Mouse (Mus musculus) neural tube, embryonic 13.5 days (tissue): ENCODE data around the gene Pdcd1lg2. TPM values are rescaled to one million over a fixed set of nuclear protein-coding genes. Genes with fewer than 3 reads are reported as not detected.

ENCODE experiments used
- ATAC-seq: fragments of 200-750 bp; cut with Nextera tagmentation; 2 replicates; pipeline ENCODE4 v1.8.0; 2017; ENCODE audit warnings: low read depth, mild to moderate bottlenecking, moderate TSS enrichment, moderate library complexity
- H3K27ac ChIP-seq: fragments of 300-500 bp; sonication (generic); replicated peaks from 2 replicates; pipeline ENCODE4 v1.5.1; 2015; ENCODE audit warnings: moderate library complexity, mild to moderate bottlenecking, inconsistent platforms
- H3K27me3 ChIP-seq: fragments of 300-500 bp; sonication (generic); 2 replicates; pipeline ENCODE4 v1.6.1; 2015; ENCODE audit warnings: mild to moderate bottlenecking, inconsistent platforms
- H3K36me3 ChIP-seq: fragments of 300-500 bp; sonication (generic); 2 replicates; pipeline ENCODE4 v1.6.1; 2015; ENCODE audit warnings: mild to moderate bottlenecking, inconsistent platforms
- H3K4me1 ChIP-seq: fragments of 300-500 bp; sonication (generic); replicated peaks from 2 replicates; pipeline ENCODE4 v1.6.1; 2015; ENCODE audit warnings: inconsistent platforms
- H3K4me2 ChIP-seq: fragments of 300-500 bp; sonication (generic); 2 replicates; pipeline ENCODE4 v1.6.1; 2015; ENCODE audit warnings: inconsistent platforms, mild to moderate bottlenecking, moderate library complexity
- H3K4me3 ChIP-seq: fragments of 300-500 bp; sonication (generic); 2 replicates; pipeline ENCODE4 v1.5.1; 2015; ENCODE audit warnings: mild to moderate bottlenecking, inconsistent platforms
- H3K9ac ChIP-seq: fragments of 300-500 bp; sonication (generic); 2 replicates; pipeline ENCODE4 v1.6.1; 2015; ENCODE audit warnings: moderate library complexity, mild to moderate bottlenecking, inconsistent platforms
- H3K9me3 ChIP-seq: fragments of 300-500 bp; sonication (generic); 2 replicates; pipeline ENCODE4 v1.6.1; 2016; ENCODE audit warnings: inconsistent platforms
- WGBS: fragments of 180-500 bp; shearing (Covaris S2); methylation state at CpG from one replicate; pipeline ENCODE4 v1.1.7; 2015; 5-methylcytosine and 5-hydroxymethylcytosine counted together
- polyA plus RNA-seq: library from polyadenylated mRNA; unstranded; fragments of >200 nt; fragmentation: Nextera tagmentation; extraction: Ambion mirVana; gene quantifications from 2 replicates; pipeline ENCODE4 v1.2.1, GENCODE M21; 2015

The Pdcd1lg2 gene
- polyA plus RNA-seq, 1 experiment from 2014 or later, result not detected

DNA sequence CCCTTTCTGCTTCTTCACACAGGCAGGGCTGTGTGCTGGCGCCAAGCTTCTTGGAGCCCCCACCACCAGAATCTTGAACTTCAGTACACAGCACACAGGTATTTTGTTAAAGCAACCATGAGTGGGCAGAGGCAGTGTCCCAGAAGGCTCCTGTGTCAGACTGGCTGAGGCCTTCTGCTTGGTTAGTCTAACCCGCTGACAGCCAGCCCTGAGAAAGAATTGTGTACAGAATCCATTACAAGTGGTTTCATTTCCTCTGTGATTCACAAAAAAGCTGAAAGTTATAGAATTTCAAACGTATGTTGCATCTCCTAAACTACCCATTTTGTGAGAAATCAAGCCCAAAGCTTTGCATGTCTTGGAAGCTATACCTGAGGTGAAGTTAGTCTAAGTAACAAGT is 19.8 kb downstream of the Pdcd1lg2 start:
- Histone ChIP-seq H3K9me3 (no peaks in the 10 kb centered on the region), H3K4me3 (no peak overlapping the region), H3K27ac (no peak overlapping the region), H3K4me2 (no peak overlapping the region), H3K27me3 (no peaks in the 10 kb centered on the region), H3K36me3 (no peaks in the 10 kb centered on the region), H3K9ac (no peak overlapping the region), H3K4me1 (no peaks in the 10 kb centered on the region)
- WGBS, result 88% methylated on average over 3 of the region's 3 CpGs
- no peak for ATAC-seq

DNA sequence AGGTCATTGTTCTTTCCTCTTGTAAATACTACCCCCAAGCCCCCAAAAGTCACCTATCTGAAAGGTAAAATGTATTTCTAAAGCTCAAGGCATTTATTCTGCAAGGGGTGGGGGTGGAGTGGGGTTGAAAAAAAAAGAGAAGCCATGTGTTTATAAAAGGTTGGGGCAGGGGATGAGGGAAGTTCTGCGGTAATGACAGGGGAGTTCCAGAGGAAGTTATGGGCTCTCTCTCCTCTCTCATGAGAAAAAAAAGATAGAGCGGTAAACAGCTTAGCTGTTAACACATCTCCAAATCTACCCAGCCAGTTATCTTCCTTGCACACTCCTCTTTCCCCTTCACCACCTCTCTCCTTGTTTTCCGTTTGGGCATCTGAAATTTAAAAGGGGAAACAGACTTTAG is 20.2 kb downstream of the Pdcd1lg2 start:
- H3K27ac ChIP-seq, result no peak overlapping the region
- WGBS, result 79% methylated on average over 3 of the region's 3 CpGs
- no peaks in the 10 kb centered on the region for H3K9me3 ChIP-seq
- no peaks in the 10 kb centered on the region for H3K27me3 ChIP-seq
- no peak overlapping the region for H3K4me3 ChIP-seq
- H3K4me2 ChIP-seq, result no peak overlapping the region
- no peaks in the 10 kb centered on the region for H3K36me3 ChIP-seq
- no peaks in the 10 kb centered on the region for H3K4me1 ChIP-seq
- no peak for ATAC-seq
- H3K9ac ChIP-seq, result no peak overlapping the region

DNA sequence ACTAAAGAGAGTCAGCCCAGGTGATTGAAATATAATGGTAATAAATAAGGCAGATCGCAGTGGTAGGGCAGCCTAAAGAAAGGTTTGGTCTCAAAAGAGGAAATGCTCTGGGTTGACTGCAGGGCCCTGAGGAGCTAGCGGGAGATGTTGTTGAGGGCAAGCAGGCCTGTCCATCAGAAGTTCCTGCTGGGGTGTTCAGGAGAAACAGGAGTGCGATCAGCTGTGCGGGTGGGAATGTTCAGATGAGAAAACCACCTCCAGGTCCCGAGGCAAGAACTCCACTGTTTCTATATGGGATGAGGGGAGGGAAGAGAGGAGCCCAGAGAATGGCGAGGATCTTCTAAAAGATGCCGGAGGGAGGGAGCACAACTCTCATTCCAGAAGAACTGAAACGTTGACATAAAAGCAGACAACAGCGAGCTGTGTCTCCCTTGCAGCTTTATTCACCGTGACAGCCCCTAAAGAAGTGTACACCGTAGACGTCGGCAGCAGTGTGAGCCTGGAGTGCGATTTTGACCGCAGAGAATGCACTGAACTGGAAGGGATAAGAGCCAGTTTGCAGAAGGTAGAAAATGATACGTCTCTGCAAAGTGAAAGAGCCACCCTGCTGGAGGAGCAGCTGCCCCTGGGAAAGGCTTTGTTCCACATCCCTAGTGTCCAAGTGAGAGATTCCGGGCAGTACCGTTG is 26.2 kb downstream of the Pdcd1lg2 start:
- no peak overlapping the region for H3K9ac ChIP-seq
- no peaks in the 10 kb centered on the region for H3K4me1 ChIP-seq
- H3K4me2 ChIP-seq, result no peak overlapping the region
- WGBS, result 76% methylated on average over 18 of the region's 18 CpGs
- no peak overlapping the region for H3K4me3 ChIP-seq
- no peak overlapping the region for H3K27ac ChIP-seq
- no peaks in the 10 kb centered on the region for H3K36me3 ChIP-seq
- no peaks in the 10 kb centered on the region for H3K27me3 ChIP-seq
- no peaks in the 10 kb centered on the region for H3K9me3 ChIP-seq
- ATAC-seq, result no peak

DNA sequence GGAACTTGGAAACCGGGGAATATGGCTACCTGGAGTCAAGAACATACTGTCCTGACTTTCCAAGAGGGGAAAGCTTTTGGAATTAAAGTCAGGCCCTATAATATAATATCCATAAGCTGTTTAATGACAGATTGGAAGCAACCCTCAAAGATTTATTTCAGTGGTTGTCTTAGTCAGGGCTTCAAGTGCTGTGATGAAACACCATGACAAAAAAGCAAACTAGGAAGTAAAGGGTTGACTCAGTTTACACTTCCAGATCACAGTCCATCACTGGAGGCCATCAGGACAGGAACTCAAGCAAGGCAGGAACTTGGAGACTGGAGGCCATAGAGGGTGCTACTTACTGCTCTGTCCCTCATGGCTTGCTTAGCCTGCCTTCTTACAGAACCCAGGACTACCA is 27.1 kb downstream of the Pdcd1lg2 start:
- Histone ChIP-seq H3K4me1 (no peaks in the 10 kb centered on the region), H3K36me3 (no peaks in the 10 kb centered on the region), H3K9me3 (no peaks in the 10 kb centered on the region), H3K4me3 (no peak overlapping the region), H3K9ac (no peak overlapping the region), H3K27ac (no peak overlapping the region), H3K4me2 (no peak overlapping the region), H3K27me3 (no peaks in the 10 kb centered on the region)
- ATAC-seq, result no peak
- WGBS, result 82% methylated on average over 1 of the region's 1 CpGs

DNA sequence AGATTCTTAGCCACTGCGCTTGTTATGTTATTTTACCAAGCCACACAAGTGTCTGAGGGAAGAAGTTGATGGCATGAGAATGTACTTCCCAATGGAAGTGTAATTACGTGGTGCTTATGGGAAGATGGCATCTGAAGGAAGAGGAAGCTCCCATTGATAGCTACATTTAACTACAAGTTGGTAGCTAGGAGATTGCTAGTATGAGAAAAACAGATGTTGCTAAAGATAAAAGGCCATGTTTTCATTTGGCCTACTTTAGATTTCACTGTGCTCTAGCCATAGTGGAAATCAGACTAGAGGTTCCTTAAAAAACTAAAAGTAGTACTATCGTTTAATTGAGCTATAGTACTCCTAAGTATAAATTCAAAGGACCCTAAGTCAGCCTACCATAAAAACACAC is 28.5 kb downstream of the Pdcd1lg2 start:
- Histone ChIP-seq H3K9me3 (no peaks in the 10 kb centered on the region), H3K4me1 (no peaks in the 10 kb centered on the region), H3K27me3 (no peaks in the 10 kb centered on the region), H3K4me2 (no peak overlapping the region), H3K9ac (no peak overlapping the region), H3K4me3 (no peak overlapping the region), H3K36me3 (no peaks in the 10 kb centered on the region), H3K27ac (no peak overlapping the region)
- WGBS, result 84% methylated on average over 3 of the region's 3 CpGs
- no peak for ATAC-seq

DNA sequence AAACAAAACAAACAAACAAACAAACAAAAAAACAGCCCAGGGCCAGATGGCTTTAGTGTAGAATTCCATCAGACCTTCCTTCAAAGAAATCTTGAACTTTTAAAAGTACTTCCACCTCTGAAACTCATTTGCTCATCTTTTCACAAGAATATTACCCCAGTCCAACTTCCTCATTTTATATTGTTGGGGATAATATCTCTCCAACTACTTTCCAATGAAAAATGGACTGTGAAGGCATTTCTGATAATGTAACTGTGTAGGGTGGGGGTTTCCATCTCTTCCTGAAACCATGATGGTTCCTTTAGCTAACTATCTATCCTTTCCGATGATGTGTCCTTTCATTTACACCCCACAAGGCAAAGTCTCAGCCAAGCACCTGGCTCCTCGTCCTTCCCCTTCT is 31.8 kb downstream of the Pdcd1lg2 start:
- H3K27ac ChIP-seq, result no peak overlapping the region
- H3K36me3 ChIP-seq, result no peaks in the 10 kb centered on the region
- no peaks in the 10 kb centered on the region for H3K27me3 ChIP-seq
- H3K9me3 ChIP-seq, result 0 out of 2 replicates have a peak, but pooled peaks cover 3% of the 10 kb centered on the region
- 81% methylated on average over 2 of the region's 2 CpGs for WGBS
- H3K4me2 ChIP-seq, result no peak overlapping the region
- ATAC-seq, result no peak
- no peak overlapping the region for H3K4me3 ChIP-seq
- H3K9ac ChIP-seq, result no peak overlapping the region
- no peaks in the 10 kb centered on the region for H3K4me1 ChIP-seq

DNA sequence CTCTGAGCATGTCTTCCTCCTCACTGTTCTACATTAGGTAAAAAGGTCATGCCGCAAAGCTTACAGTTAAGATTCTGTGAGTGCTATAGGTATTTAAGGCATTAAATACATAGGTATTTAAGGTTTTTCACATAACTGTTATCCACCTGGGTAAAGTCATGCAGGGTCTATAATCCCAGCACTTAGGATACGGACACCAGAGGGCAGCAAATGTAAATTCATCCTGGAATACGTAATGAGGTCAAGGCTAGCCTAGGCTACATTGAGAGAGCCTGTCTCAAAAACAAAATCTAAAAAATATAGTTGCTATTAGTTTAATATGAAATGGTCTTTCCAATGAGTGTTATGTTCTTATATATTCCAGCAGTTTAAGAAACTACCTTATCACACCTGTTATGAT is 33.6 kb downstream of the Pdcd1lg2 start:
- Histone ChIP-seq H3K9ac (no peak overlapping the region), H3K27me3 (no peaks in the 10 kb centered on the region), H3K36me3 (no peaks in the 10 kb centered on the region), H3K9me3 (0 out of 2 replicates have a peak, but pooled peaks cover 3% of the 10 kb centered on the region), H3K27ac (no peak overlapping the region), H3K4me3 (no peak overlapping the region), H3K4me1 (no peaks in the 10 kb centered on the region), H3K4me2 (no peak overlapping the region)
- WGBS, result 93% methylated on average over 3 of the region's 3 CpGs
- ATAC-seq, result no peak

DNA sequence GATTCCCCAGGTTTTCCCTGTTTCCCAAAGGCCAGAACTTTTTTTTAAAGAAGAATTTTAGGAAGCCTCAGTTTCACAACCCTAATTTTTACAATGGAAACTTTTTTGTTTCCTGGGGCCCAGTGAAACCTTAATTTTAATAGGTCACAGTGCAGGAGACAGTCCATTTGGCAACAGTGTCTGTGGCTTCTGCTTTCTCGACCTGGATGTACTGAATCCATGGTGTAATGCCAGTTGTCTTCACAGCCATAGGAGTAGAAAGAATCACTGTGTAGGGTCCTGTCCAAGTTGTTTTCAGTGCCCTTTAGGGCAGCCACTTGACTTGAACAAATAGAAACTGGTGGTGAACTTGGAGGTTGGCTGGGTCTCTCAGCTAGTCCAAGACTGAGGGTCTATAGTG is 37.7 kb downstream of the Pdcd1lg2 start:
- 83% methylated on average over 1 of the region's 1 CpGs for WGBS
- H3K4me1 ChIP-seq, result no peaks in the 10 kb centered on the region
- no peak overlapping the region for H3K4me3 ChIP-seq
- H3K36me3 ChIP-seq, result no peaks in the 10 kb centered on the region
- no peak overlapping the region for H3K27ac ChIP-seq
- 0 out of 2 replicates have a peak, but pooled peaks cover 3% of the 10 kb centered on the region for H3K9me3 ChIP-seq
- H3K27me3 ChIP-seq, result no peaks in the 10 kb centered on the region
- no peak overlapping the region for H3K9ac ChIP-seq
- no peak overlapping the region for H3K4me2 ChIP-seq
- ATAC-seq, result no peak

DNA sequence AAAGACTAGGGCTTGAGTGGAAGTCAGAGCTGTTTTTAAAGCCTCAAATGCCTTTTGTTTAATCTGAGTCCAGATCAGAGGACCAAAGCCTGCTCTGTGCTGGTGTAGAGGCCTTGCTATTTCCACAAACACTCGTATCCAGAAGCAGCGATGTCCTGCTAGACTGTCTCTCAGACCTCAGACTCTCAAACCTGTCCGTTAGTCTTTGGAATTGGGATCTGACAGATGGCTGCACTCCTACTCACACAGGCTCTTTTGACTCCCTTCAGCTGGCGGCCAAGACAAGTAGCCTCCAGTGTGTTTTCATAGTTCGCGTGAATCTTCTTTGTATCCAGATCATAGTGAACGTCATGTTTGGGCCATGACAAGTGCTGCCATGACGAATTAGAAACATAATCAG is 39.7 kb downstream of the Pdcd1lg2 start:
- no peak overlapping the region for H3K4me2 ChIP-seq
- H3K9ac ChIP-seq, result no peak overlapping the region
- no peak overlapping the region for H3K27ac ChIP-seq
- 0 out of 2 replicates have a peak, but pooled peaks cover 3% of the 10 kb centered on the region for H3K9me3 ChIP-seq
- no peak for ATAC-seq
- WGBS, result 89% methylated on average over 8 of the region's 8 CpGs
- no peaks in the 10 kb centered on the region for H3K36me3 ChIP-seq
- H3K4me3 ChIP-seq, result no peak overlapping the region
- no peaks in the 10 kb centered on the region for H3K27me3 ChIP-seq
- no peaks in the 10 kb centered on the region for H3K4me1 ChIP-seq

DNA sequence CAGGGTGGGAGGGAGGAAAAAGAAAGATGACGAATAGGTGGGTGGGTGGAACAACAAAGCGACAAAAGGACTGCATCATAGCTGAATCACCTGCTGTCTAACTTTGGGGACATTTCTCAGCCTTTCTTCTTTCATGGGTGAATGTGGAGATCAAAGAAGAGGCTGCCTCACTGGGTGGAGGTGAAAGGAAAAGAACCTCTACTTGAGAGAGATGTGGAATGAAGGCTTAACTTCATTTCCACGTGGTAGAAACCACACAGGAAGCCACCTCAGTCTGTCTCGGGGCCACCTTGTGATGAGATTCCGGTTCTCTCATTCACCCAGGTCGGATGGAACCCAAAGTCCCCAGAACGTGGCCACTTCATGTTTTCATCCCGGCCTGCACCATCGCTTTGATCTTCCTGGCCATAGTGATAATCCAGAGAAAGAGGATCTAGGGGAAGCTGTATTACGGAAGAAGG is 43.5 kb downstream of the Pdcd1lg2 start:
- no peaks in the 10 kb centered on the region for H3K4me1 ChIP-seq
- ATAC-seq, result no peak
- H3K27me3 ChIP-seq, result no peaks in the 10 kb centered on the region
- H3K36me3 ChIP-seq, result no peaks in the 10 kb centered on the region
- no peaks in the 10 kb centered on the region for H3K9me3 ChIP-seq
- 85% methylated on average over 10 of the region's 10 CpGs for WGBS
- H3K4me3 ChIP-seq, result no peak overlapping the region
- no peak overlapping the region for H3K4me2 ChIP-seq
- H3K9ac ChIP-seq, result no peak overlapping the region
- H3K27ac ChIP-seq, result no peak overlapping the region

DNA sequence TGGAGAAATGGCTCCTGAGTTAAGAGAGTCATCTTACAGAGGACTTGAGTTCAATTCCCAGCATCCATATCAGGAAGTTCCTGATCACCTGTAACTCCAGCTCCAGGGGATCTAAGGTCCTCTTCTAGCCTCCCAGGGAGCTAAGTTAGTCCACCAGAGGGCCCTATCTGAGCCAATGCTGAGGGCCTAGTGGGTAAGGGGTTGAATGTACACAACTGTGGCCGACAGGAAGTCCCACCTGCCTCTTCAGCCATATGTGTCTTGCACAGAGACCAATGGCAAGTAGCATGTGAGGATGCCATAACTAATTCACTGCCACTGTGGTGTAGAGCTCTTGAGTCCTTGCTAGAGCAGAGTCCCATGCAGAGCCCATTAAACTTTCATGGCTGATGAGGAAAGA is 44.4 kb downstream of the Pdcd1lg2 start:
- Histone ChIP-seq H3K4me1 (no peaks in the 10 kb centered on the region), H3K27me3 (no peaks in the 10 kb centered on the region), H3K36me3 (no peaks in the 10 kb centered on the region), H3K9me3 (no peaks in the 10 kb centered on the region), H3K9ac (no peak overlapping the region), H3K4me2 (no peak overlapping the region), H3K4me3 (no peak overlapping the region), H3K27ac (no peak overlapping the region)
- WGBS, result 89% methylated on average over 1 of the region's 1 CpGs
- no peak for ATAC-seq

DNA sequence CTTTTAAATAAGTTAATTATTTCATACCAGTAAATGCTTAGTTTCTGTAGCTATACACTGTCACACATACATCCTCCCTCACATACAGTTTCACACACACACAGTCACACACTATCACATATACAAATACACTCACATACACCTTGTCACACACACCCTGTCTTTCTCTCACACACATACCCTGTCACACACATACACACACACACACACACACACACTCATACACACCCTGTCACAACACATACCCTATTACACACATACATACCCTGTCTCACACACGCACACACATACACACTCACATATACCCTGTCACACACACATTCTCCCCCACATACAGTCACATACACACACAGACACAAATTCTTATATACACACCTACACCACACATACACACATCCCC is 47.3 kb downstream of the Pdcd1lg2 start:
- H3K4me3 ChIP-seq, result no peak overlapping the region
- no peaks in the 10 kb centered on the region for H3K9me3 ChIP-seq
- ATAC-seq, result no peak
- H3K4me2 ChIP-seq, result no peak overlapping the region
- WGBS, result 96% methylated on average over 1 of the region's 1 CpGs
- H3K4me1 ChIP-seq, result no peaks in the 10 kb centered on the region
- no peak overlapping the region for H3K27ac ChIP-seq
- H3K27me3 ChIP-seq, result no peaks in the 10 kb centered on the region
- no peaks in the 10 kb centered on the region for H3K36me3 ChIP-seq
- no peak overlapping the region for H3K9ac ChIP-seq

DNA sequence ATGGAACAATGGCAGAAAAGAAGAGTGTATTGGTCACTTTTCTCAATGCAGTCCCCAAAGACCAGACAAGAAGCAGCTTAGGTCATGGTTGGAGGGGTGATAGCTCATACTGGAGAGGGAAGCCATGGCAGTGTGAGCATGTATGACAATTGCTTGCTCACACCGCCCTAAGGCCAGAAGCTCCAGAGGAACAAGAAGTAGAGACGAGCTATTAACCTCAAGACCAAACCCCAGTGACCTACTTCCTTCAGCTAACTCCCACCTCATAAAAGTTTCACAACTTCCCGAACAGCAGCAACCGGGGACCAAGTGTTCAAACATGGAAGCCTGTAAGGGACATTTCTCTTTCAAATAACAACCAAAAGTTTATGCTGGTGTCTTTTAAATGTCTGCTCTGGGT is 51.7 kb downstream of the Pdcd1lg2 start:
- Histone ChIP-seq H3K27ac (no peak overlapping the region), H3K4me2 (no peak overlapping the region), H3K36me3 (no peaks in the 10 kb centered on the region), H3K9ac (no peak overlapping the region), H3K9me3 (no peaks in the 10 kb centered on the region; the same call in 1 of the 2 replicates), H3K4me1 (no peaks in the 10 kb centered on the region), H3K4me3 (no peak overlapping the region), H3K27me3 (no peaks in the 10 kb centered on the region)
- ATAC-seq, result no peak
- 79% methylated on average over 4 of the region's 4 CpGs for WGBS
